Mouse (Mus musculus): Measurements from ENCODE around the gene Scn1b.

- TF ChIP-seq POLR2A (IDR thresholded peaks at IDR 0.05; ENCODE audit: borderline replicate concordance, low read depth, low read length) (no peak), CTCF (IDR thresholded peaks at IDR 0.05; ENCODE audit: low read depth, low read length) (no peak)
Measured at GRCm38 (mm10) chr7:31084140-31084539, 42.7 kb downstream of the Scn1b start.
